Mouse (Mus musculus): ENCODE results near the gene Sephs2. TPM values are rescaled to one million over a fixed set of nuclear protein-coding genes. Genes with fewer than 3 reads are reported as not detected.
A peak's percentile ranks its signal among the peaks of the same experiment; 100 is the strongest.

The Sephs2 gene
- polyA plus RNA-seq, 1 experiment = 28.6 TPM

DNA sequence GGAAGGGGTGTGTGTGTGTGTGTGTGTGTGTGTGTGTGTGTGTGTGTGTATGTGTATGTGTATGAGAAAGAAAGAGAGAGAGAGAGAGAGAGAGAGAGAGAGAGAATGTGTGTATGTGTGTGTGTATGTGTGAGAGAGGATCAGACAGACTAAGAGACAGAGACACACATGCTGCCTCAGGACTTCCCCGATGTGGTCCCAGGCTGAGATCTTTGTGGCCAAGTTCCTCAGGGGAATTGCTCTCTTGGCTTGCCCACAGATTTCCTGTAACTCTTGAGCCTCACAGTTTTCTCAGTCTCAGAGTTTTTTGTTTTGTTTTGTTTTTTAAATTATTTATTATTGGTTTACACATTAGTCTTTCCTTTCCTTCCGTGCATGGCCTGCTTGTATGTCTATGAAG is 15.5 kb upstream of the Sephs2 start:
- DNase-seq (ENCODE audit: low read depth) = no peak
- TF ChIP-seq CTCF (IDR thresholded peaks at IDR 0.05; ENCODE audit: borderline replicate concordance, extremely low read depth, insufficient read depth, insufficient read length) = no peak
- TF ChIP-seq POLR2A (IDR thresholded peaks at IDR 0.05; ENCODE audit: borderline replicate concordance, extremely low read depth, insufficient read depth, insufficient read length, poor library complexity, severe bottlenecking) = no peak

DNA sequence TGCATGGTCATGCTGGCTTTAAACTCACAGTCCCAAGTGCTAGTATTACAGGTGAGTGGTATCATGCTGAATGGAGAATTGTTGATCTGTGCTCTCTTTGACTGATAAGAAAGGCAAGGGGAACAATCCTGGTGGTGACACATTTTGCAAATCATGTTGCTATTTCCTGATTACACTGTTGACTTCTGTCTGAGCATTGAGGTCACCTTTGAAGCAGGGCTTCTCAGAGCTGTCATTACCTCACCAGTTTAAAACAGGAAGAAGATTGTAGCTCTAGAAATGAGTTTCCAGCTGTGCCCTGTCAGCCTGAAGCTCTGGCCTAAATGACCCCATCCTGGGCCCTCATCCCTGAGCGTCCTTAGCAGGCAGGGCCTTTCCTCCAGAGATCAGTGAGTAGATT is 14.1 kb upstream of the Sephs2 start:
- DNase-seq (ENCODE audit: low read depth) = no peak
- TF ChIP-seq CTCF (IDR thresholded peaks at IDR 0.05; ENCODE audit: borderline replicate concordance, extremely low read depth, insufficient read depth, insufficient read length) (no peak), POLR2A (IDR thresholded peaks at IDR 0.05; ENCODE audit: borderline replicate concordance, extremely low read depth, insufficient read depth, insufficient read length, poor library complexity, severe bottlenecking) (no peak)

DNA sequence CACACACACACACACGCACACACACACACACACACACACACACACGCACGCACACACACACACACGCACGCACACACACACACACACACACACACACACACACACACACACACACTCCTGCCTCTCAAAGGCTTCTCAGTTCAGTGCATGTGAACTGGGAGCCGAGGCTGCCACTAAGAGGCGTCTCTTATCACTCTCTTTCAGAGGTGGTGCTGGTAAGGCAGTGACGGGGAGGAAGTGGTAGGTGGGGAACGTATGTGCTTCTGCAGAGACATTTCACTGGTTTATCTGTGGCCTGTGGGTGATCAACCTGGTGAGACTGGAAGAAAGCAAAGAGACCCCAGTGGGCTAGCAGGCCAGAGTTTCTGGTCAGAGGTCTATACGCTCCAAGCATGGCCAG is 11.3 kb upstream of the Sephs2 start:
- no peak for DNase-seq (ENCODE audit: low read depth)
- TF ChIP-seq CTCF (IDR thresholded peaks at IDR 0.05; ENCODE audit: borderline replicate concordance, extremely low read depth, insufficient read depth, insufficient read length) = no peak
- TF ChIP-seq POLR2A (IDR thresholded peaks at IDR 0.05; ENCODE audit: borderline replicate concordance, extremely low read depth, insufficient read depth, insufficient read length, poor library complexity, severe bottlenecking) = no peak

DNA sequence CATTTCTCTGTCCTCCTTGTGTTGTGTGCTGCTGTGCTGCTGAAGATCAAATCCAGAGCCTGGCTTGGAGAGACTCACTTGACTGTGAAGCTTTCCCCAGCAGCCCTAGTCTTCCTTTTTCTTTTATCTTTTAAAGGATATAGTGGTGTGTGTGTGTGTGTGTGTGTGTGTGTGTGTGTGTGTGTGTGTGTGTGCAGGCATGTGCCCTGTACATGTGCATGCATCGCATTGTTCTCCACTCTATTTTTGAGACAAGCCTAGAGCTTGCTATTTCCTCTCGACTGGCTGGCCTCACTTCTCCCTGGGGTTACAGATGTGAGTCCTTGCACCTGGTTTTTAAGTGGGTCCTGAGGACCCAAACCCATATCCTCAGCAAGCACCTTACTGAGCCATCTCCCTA is 8.3 kb upstream of the Sephs2 start:
- no peak for DNase-seq (ENCODE audit: low read depth)
- TF ChIP-seq CTCF (IDR thresholded peaks at IDR 0.05; ENCODE audit: borderline replicate concordance, extremely low read depth, insufficient read depth, insufficient read length) (no peak), POLR2A (IDR thresholded peaks at IDR 0.05; ENCODE audit: borderline replicate concordance, extremely low read depth, insufficient read depth, insufficient read length, poor library complexity, severe bottlenecking) (no peak)

DNA sequence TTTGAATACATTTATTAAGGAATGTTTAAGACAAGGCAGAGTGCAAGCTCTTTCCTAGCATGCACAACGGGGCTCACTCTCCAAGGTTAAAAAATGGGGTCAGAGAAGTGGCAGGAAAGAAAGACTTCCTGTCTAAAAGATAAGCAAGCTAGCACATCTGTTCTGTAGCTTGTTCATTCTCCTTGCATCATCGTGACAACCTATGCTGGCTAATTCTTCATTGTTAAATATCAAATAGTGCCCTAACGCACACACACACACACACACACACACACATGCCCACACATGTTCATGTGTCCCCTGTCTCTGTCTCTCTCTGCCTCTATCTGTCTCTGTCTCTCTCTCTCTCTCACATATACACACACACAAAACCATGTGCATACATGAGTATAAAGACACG is 7.3 kb upstream of the Sephs2 start:
- TF ChIP-seq CTCF (IDR thresholded peaks at IDR 0.05; ENCODE audit: borderline replicate concordance, extremely low read depth, insufficient read depth, insufficient read length) (no peak), POLR2A (IDR thresholded peaks at IDR 0.05; ENCODE audit: borderline replicate concordance, extremely low read depth, insufficient read depth, insufficient read length, poor library complexity, severe bottlenecking) (no peak)
- DNase-seq (ENCODE audit: low read depth) = no peak

DNA sequence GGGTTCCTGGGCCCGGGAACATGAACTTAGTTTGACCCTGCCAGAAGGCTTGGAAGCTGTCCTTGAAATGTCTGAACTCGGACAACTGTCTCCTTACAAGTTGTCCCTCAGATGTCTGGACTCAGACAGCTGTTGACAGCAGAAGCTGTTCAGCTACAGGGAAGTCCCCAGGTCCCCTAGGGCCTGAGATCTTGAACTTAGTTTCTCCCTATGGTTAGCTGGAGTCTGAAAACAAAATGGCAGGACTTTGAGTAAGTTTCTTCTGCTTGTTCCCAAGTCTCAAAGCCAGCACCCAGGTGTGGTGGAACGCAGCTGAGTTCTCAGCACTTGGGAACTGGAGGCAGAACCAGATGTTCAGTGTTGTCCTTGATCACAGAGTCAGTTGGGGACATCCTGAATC is 6.2 kb upstream of the Sephs2 start:
- TF ChIP-seq CTCF (IDR thresholded peaks at IDR 0.05; ENCODE audit: borderline replicate concordance, extremely low read depth, insufficient read depth, insufficient read length) (no peak), POLR2A (IDR thresholded peaks at IDR 0.05; ENCODE audit: borderline replicate concordance, extremely low read depth, insufficient read depth, insufficient read length, poor library complexity, severe bottlenecking) (no peak)
- DNase-seq (ENCODE audit: low read depth) = no peak

DNA sequence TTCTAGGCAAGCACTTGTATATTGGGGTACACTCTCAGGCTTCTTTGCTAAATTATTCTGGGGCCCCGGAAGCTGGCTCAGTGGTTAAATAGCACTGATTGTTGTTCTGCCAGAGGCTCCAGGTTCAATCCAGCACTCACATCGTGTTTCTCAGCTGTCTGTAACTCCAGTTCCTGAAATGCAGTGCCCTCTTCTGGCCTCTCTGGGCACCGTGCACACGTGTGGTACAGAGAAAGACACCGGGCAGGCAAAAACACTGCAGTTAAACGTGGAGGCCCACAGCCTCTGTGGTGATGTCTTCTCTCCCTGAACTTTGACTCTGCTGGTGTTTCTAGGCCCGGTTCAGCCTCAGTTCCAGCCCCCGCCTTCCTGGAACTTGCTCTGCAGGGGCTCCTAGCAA is 4.5 kb upstream of the Sephs2 start:
- peak; percentile 60 for DNase-seq (ENCODE audit: low read depth)
- TF ChIP-seq CTCF (IDR thresholded peaks at IDR 0.05; ENCODE audit: borderline replicate concordance, extremely low read depth, insufficient read depth, insufficient read length) (peak; percentile 62), POLR2A (IDR thresholded peaks at IDR 0.05; ENCODE audit: borderline replicate concordance, extremely low read depth, insufficient read depth, insufficient read length, poor library complexity, severe bottlenecking) (no peak)

DNA sequence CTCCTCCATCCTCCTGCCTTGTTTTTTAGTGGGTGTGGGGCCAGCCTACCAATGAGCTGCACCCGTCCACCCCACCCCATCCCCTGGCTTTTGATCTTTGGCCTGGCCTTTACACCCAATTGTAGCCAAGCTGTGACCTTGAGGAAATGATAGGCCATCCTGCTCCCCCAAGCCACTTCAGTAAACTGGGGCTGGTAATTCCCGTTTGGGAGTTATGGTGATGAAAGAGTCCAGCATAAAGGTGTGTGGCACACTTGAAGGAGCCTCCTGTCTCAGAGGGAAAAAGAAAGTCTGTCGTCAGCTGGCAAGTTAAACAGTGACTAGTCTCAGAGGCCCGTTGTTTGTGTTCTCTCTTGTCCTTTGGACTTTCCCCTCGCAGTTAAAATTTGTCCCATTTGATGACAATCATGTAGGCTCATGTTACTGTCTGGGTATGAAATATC is 2.7 kb upstream of the Sephs2 start:
- no peak for DNase-seq (ENCODE audit: low read depth)
- TF ChIP-seq POLR2A (IDR thresholded peaks at IDR 0.05; ENCODE audit: borderline replicate concordance, extremely low read depth, insufficient read depth, insufficient read length, poor library complexity, severe bottlenecking) (no peak), CTCF (IDR thresholded peaks at IDR 0.05; ENCODE audit: borderline replicate concordance, extremely low read depth, insufficient read depth, insufficient read length) (no peak)

DNA sequence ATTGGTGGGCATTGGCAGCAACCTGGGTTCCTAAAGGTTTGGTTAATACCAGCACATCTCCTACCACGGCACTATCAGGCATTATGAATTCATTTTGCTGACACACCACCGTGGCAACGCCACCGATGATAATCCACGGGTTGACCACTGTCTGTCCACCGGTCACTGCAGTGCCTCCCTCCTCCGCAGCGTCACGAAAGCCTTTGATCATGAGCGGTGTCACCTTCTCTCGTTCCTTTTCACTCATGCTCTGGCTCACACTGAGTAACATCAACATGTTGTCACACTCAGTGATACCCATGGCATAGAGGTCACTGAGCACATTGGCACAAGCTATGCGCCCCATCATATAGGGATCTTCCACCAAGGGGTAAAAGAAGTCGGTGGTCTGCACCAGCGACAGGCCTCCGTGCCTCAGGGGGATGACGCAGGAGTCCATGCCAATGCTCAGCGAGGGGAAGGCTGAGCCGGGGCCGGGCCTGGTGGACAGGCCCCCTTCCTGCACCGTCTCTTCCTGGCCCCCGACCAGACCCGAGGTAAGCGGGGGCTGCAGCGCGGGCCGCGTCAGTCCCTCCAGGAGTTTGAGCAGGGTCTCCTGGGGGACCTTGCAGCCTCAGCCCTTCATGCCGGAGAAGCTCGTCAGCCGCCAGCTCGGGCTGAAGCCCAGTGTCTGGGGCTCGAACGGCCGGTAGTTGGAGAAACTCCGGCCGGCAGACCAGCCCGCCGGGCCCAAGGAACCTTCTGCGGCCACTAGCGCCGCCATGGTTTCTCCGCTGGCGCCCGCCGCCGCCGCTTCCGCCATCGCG is 534 bp downstream of the Sephs2 start:
- TF ChIP-seq CTCF (IDR thresholded peaks at IDR 0.05; ENCODE audit: borderline replicate concordance, extremely low read depth, insufficient read depth, insufficient read length) = 0 out of 2 replicates have a peak, but pooled peaks have one; percentile 2
- no peak for TF ChIP-seq POLR2A (IDR thresholded peaks at IDR 0.05; ENCODE audit: borderline replicate concordance, extremely low read depth, insufficient read depth, insufficient read length, poor library complexity, severe bottlenecking)
- no peak for DNase-seq (ENCODE audit: low read depth)

DNA sequence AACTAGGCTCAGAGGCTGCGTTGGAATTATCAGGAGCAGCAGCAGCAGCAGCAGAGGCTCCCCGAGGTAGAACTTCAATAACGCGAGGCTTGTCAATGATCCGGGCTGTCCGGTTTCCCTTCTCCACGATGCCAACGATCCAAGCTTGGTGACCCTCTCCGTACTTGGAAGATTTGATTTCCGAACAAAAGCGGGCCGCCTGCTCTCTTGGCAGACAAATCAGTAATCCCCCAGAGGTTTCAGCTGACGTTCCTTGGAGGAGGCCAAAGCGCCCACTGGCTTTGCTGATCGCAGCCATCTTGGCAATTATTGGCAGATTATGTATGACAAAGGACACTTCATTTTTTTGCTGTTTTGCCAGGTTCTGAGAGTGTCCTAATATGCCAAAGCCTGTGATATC is 1.3 kb downstream of the Sephs2 start:
- TF ChIP-seq CTCF (IDR thresholded peaks at IDR 0.05; ENCODE audit: borderline replicate concordance, extremely low read depth, insufficient read depth, insufficient read length) = no peak
- no peak for DNase-seq (ENCODE audit: low read depth)

DNA sequence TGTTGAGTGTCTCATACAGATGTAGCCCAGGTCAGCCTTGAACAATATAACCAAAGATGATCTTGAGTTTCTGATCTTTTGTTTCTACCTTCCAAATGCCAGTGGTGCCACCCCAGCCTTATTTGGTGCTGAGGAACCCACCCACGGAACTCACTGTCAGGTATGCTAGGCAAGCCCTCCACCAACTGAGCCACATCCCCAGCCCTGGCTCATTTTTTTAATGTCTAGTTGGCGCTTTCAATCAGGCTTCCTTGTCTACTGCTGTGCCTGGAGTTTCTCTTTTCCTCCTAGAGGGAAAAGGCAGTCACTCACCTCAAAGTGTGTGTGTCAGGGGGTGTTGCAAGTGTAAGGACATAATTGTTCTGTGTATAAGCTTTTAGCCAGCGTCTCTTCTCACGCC is 2.8 kb downstream of the Sephs2 start:
- TF ChIP-seq POLR2A (IDR thresholded peaks at IDR 0.05; ENCODE audit: borderline replicate concordance, extremely low read depth, insufficient read depth, insufficient read length, poor library complexity, severe bottlenecking) (no peak), CTCF (IDR thresholded peaks at IDR 0.05; ENCODE audit: borderline replicate concordance, extremely low read depth, insufficient read depth, insufficient read length) (no peak)
- no peak for DNase-seq (ENCODE audit: low read depth)

DNA sequence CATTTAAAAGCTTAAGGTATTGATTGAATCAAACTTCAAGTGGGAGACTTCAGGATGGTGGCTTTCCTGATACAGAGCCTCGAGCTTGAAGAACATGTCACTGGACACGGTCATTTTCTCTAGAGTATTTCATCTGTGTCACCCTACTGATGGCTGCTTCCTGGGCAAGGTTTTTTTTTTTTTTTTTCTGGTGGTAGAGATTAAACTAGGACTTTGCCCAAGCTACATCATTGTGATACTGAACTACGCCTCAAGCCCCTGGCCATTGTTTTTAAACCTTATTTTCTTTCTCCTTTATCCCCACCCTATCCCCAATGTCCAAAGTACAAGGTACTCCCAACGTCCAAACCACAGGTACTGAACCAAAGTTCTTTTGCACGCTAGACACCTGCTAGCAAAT is 3.2 kb downstream of the Sephs2 start:
- TF ChIP-seq CTCF (IDR thresholded peaks at IDR 0.05; ENCODE audit: borderline replicate concordance, extremely low read depth, insufficient read depth, insufficient read length) = no peak
- no peak for TF ChIP-seq POLR2A (IDR thresholded peaks at IDR 0.05; ENCODE audit: borderline replicate concordance, extremely low read depth, insufficient read depth, insufficient read length, poor library complexity, severe bottlenecking)
- DNase-seq (ENCODE audit: low read depth) = no peak
